Mouse (Mus musculus) liver, embryonic 15.5 days (tissue): ENCODE results near the gene Luc7l2. TPM values are rescaled to one million over a fixed set of nuclear protein-coding genes. Genes with fewer than 3 reads are reported as not detected.
"Not testable (repeated sequence)": the region's sequence is repeated elsewhere in the genome, so short reads cannot be mapped to it uniquely, and the experiment has no call there.

Source experiments
- ATAC-seq: fragments of 200-750 bp; cut with Nextera tagmentation; 2 replicates; pipeline ENCODE4 v1.8.0; 2017; ENCODE audit warnings: moderate number of reproducible peaks, mild to moderate bottlenecking, moderate library complexity; ENCODE audit not compliant: insufficient read depth
- H3K27ac ChIP-seq: fragments of 300-500 bp; sonication (generic); replicated peaks from 2 replicates; pipeline ENCODE4 v1.5.1; 2015; ENCODE audit warnings: mild to moderate bottlenecking, inconsistent platforms
- H3K27me3 ChIP-seq: fragments of 300-500 bp; sonication (generic); 2 replicates; pipeline ENCODE4 v1.6.1; 2015; ENCODE audit warnings: mild to moderate bottlenecking, inconsistent platforms
- H3K36me3 ChIP-seq: fragments of 300-500 bp; sonication (generic); replicated peaks from 2 replicates; pipeline ENCODE4 v1.6.1; 2015; ENCODE audit warnings: moderate library complexity, mild to moderate bottlenecking, inconsistent platforms
- H3K4me1 ChIP-seq: fragments of 300-500 bp; sonication (generic); replicated peaks from 2 replicates; pipeline ENCODE4 v1.6.1; 2015; ENCODE audit warnings: inconsistent platforms
- H3K4me2 ChIP-seq: fragments of 300-500 bp; sonication (generic); 2 replicates; pipeline ENCODE4 v1.6.1; 2015; ENCODE audit warnings: moderate library complexity, mild to moderate bottlenecking, inconsistent platforms
- H3K4me3 ChIP-seq: fragments of 300-500 bp; sonication (generic); replicated peaks from 2 replicates; pipeline ENCODE4 v1.5.1; 2015; ENCODE audit warnings: mild to moderate bottlenecking, inconsistent platforms
- H3K9ac ChIP-seq: fragments of 300-500 bp; sonication (generic); 2 replicates; pipeline ENCODE4 v1.6.1; 2015; ENCODE audit warnings: moderate library complexity, mild to moderate bottlenecking, inconsistent platforms
- H3K9me3 ChIP-seq: fragments of 300-500 bp; sonication (generic); replicated peaks from 2 replicates; pipeline ENCODE4 v1.6.1; 2016; ENCODE audit warnings: inconsistent platforms
- WGBS: fragments of 180-500 bp; shearing (Covaris S2); methylation state at CpG from one replicate; pipeline ENCODE4 v1.1.7; 2015; ENCODE audit warnings: mixed read lengths; ENCODE audit not compliant: insufficient replicate concordance; 5-methylcytosine and 5-hydroxymethylcytosine counted together
- polyA plus RNA-seq: library from polyadenylated mRNA; unstranded; fragments of >200 nt; fragmentation: Nextera tagmentation; extraction: Ambion mirVana; gene quantifications from 2 replicates; pipeline ENCODE4 v1.2.1, GENCODE M21; 2015

Luc7l2 gene
- polyA plus RNA-seq, 1 experiment from 2014 or later, result 15.7 TPM

GRCm38 (mm10) chr6:38535366-38535690 lies 15.8 kb upstream of the Luc7l2 start:
- ATAC-seq, result no peak
- Histone ChIP-seq H3K4me3 (peak overlapping the region; percentile 97), H3K9me3 (no peaks in the 10 kb centered on the region), H3K27me3 (no peaks in the 10 kb centered on the region), H3K36me3 (0 out of 2 replicates have a peak, but pooled peaks cover 5% of the 10 kb centered on the region), H3K4me1 (peaks cover 27% of the 10 kb centered on the region), H3K4me2 (peak overlapping the region; percentile 86), H3K9ac (peak overlapping the region; percentile 97), H3K27ac (peak overlapping the region; percentile 97)
- 0% methylated on average over 9 of the region's 9 CpGs for WGBS

- Histone ChIP-seq H3K9ac (peak overlapping the region; percentile 97), H3K9me3 (no peaks in the 10 kb centered on the region), H3K4me3 (peak overlapping the region; percentile 97), H3K4me2 (peak overlapping the region; percentile 86), H3K27ac (no peak overlapping the region), H3K36me3 (0 out of 2 replicates have a peak, but pooled peaks cover 5% of the 10 kb centered on the region), H3K27me3 (no peaks in the 10 kb centered on the region), H3K4me1 (peaks cover 27% of the 10 kb centered on the region)
- 56% methylated on average over 1 of the region's 1 CpGs for WGBS
- ATAC-seq, result no peak
Measured at GRCm38 (mm10) chr6:38535788-38536187, 15.3 kb upstream of the Luc7l2 start.

GRCm38 (mm10) chr6:38544141-38544540 lies 7.0 kb upstream of the Luc7l2 start:
- not testable (repeated sequence) for H3K9ac ChIP-seq, H3K4me1 ChIP-seq, H3K4me2 ChIP-seq, ATAC-seq, H3K36me3 ChIP-seq, H3K27ac ChIP-seq, H3K4me3 ChIP-seq, H3K9me3 ChIP-seq, H3K27me3 ChIP-seq
- 77% methylated on average over 5 of the region's 5 CpGs for WGBS

GRCm38 (mm10) chr6:38547005-38547404 lies 4.1 kb upstream of the Luc7l2 start:
- not testable (repeated sequence) for H3K9ac ChIP-seq, H3K27me3 ChIP-seq, H3K4me3 ChIP-seq, H3K36me3 ChIP-seq, H3K4me2 ChIP-seq, ATAC-seq, H3K27ac ChIP-seq, H3K9me3 ChIP-seq
- 78% methylated on average over 2 of the region's 2 CpGs for WGBS
- peaks cover 15% of the 10 kb centered on the region for H3K4me1 ChIP-seq

- Histone ChIP-seq H3K4me3 (no peak overlapping the region), H3K27me3 (no peaks in the 10 kb centered on the region), H3K27ac (no peak overlapping the region), H3K9me3 (no peaks in the 10 kb centered on the region), H3K4me2 (no peak overlapping the region), H3K36me3 (no peaks in the 10 kb centered on the region), H3K4me1 (peaks cover 15% of the 10 kb centered on the region), H3K9ac (no peak overlapping the region)
- ATAC-seq, result no peak
- WGBS, result 55% methylated on average over 1 of the region's 1 CpGs
Measured at GRCm38 (mm10) chr6:38547707-38548106, 3.4 kb upstream of the Luc7l2 start.

GRCm38 (mm10) chr6:38548595-38548994 lies 2.5 kb upstream of the Luc7l2 start:
- 0 out of 2 replicates have a peak overlapping the region, but pooled peaks have one; percentile 20 for H3K27ac ChIP-seq
- H3K4me3 ChIP-seq, H3K9ac ChIP-seq, ATAC-seq, H3K4me2 ChIP-seq, H3K36me3 ChIP-seq, H3K27me3 ChIP-seq, H3K9me3 ChIP-seq: not testable (repeated sequence)
- 76% methylated on average over 7 of the region's 7 CpGs for WGBS
- peaks cover 18% of the 10 kb centered on the region for H3K4me1 ChIP-seq

GRCm38 (mm10) chr6:38549840-38550239 lies 1.3 kb upstream of the Luc7l2 start:
- Histone ChIP-seq H3K27ac (peak overlapping the region; percentile 100), H3K4me3 (peak overlapping the region; percentile 79), H3K9ac (peak overlapping the region; percentile 93), H3K36me3 (peaks cover 10% of the 10 kb centered on the region), H3K4me1 (peaks cover 28% of the 10 kb centered on the region), H3K4me2 (peak overlapping the region; percentile 71)
- H3K9me3 ChIP-seq, ATAC-seq, H3K27me3 ChIP-seq: not testable (repeated sequence)
- 63% methylated on average over 6 of the region's 6 CpGs for WGBS

- Histone ChIP-seq H3K4me3 (peak overlapping the region; percentile 79), H3K4me2 (peak overlapping the region; percentile 71), H3K4me1 (peaks cover 31% of the 10 kb centered on the region), H3K9ac (peak overlapping the region; percentile 93), H3K36me3 (peaks cover 13% of the 10 kb centered on the region), H3K27ac (peak overlapping the region; percentile 100), H3K27me3 (no peaks in the 10 kb centered on the region), H3K9me3 (no peaks in the 10 kb centered on the region)
- 4% methylated on average over 28 of the region's 28 CpGs for WGBS
- ATAC-seq, result peak; percentile 59
Measured at GRCm38 (mm10) chr6:38550250-38551061, 678 bp upstream of the Luc7l2 start.

- Histone ChIP-seq H3K4me3 (peak overlapping the region; percentile 79), H3K4me1 (peaks cover 33% of the 10 kb centered on the region), H3K4me2 (peak overlapping the region; percentile 63), H3K9me3 (no peaks in the 10 kb centered on the region), H3K27ac (peak overlapping the region; percentile 100), H3K27me3 (no peaks in the 10 kb centered on the region), H3K36me3 (peaks cover 24% of the 10 kb centered on the region), H3K9ac (peak overlapping the region; percentile 89)
- under 1% methylated on average over 32 of the region's 32 CpGs for WGBS
- ATAC-seq, result peak; percentile 87
Measured at GRCm38 (mm10) chr6:38551989-38552635, 978 bp downstream of the Luc7l2 start.

- Histone ChIP-seq H3K4me2 (peak overlapping the region; percentile 63), H3K9ac (peak overlapping the region; percentile 89; the same call in 1 of the 2 replicates), H3K27me3 (no peaks in the 10 kb centered on the region), H3K4me3 (peak overlapping the region; percentile 79), H3K9me3 (no peaks in the 10 kb centered on the region), H3K27ac (peak overlapping the region; percentile 100; the same call in 1 of the 2 replicates), H3K4me1 (peaks cover 33% of the 10 kb centered on the region), H3K36me3 (peaks cover 29% of the 10 kb centered on the region)
- no peak for ATAC-seq
- WGBS, result 8% methylated on average over 5 of the region's 5 CpGs
Measured at GRCm38 (mm10) chr6:38552636-38553000, 1.5 kb downstream of the Luc7l2 start.

- H3K27me3 ChIP-seq, result no peaks in the 10 kb centered on the region
- peaks cover 78% of the 10 kb centered on the region for H3K36me3 ChIP-seq
- H3K4me1 ChIP-seq, result 0 out of 2 replicates have a peak, but pooled peaks cover 3% of the 10 kb centered on the region
- H3K9me3 ChIP-seq, result no peaks in the 10 kb centered on the region
- H3K4me2 ChIP-seq, result no peak overlapping the region
- WGBS, result 34% methylated on average over 2 of the region's 2 CpGs
- H3K4me3 ChIP-seq, result no peak overlapping the region
- no peak overlapping the region for H3K9ac ChIP-seq
- ATAC-seq, result no peak
- H3K27ac ChIP-seq, result no peak overlapping the region
Measured at GRCm38 (mm10) chr6:38576096-38576495, 25.0 kb downstream of the Luc7l2 start.
